Mouse (Mus musculus) brain, adult 2 months (tissue): ENCODE measurements at regions not wholly inside any gene's neighbourhood (a gene's known extent, or its start where the extent isn't known, plus 50 kb on each side); places are given as distances from the start of the nearest gene placed in this dataset.
"Not testable (repeated sequence)": the region's sequence is repeated elsewhere in the genome, so short reads cannot be mapped to it uniquely, and the experiment has no call there.

ENCODE experiments used
- DNase-seq: peaks from one replicate; pipeline ENCODE4 v3.0.0; 2011; ENCODE audit warnings: low read depth, low spot score

DNA sequence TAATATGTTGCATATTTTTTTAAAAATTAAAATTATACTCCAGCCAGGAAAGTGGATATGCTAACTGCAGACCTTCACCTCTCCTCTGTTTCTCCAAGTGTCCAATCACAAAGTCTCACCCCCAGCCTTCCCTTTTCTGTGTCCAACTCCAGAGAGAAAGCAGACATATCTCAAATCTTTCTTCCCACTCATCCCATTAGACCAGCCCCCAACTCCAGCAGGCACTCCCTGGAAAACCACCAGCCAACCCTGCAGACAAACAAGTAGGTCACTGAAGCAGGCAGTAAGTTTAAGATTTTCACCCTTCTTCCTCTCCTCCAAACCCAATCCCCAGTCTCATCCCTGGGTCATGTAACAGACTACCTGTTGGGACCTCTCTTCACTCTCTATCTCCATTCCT, 94.2 kb upstream of the Ptgfr start:
- no peak for DNase-seq

DNA sequence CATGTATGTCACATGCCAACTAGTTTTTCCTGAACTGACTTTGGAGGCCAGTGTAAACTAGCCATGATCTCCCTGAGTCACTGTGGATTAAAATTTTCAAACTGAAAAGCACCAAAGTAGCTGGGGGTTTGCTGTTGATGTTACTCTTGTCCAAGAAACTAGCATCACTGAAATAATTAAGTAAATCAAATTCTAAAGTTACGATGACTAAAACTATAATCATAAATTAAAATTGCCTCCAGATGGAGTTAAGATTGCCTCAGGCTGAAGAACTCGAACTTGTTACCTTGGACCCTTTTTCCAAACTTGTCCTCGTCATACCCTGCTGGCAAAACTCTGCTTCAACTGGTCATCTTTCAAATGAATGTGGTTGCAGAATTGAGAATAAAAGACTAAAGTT, 93.7 kb upstream of the Ptgfr start:
- no peak for DNase-seq

DNA sequence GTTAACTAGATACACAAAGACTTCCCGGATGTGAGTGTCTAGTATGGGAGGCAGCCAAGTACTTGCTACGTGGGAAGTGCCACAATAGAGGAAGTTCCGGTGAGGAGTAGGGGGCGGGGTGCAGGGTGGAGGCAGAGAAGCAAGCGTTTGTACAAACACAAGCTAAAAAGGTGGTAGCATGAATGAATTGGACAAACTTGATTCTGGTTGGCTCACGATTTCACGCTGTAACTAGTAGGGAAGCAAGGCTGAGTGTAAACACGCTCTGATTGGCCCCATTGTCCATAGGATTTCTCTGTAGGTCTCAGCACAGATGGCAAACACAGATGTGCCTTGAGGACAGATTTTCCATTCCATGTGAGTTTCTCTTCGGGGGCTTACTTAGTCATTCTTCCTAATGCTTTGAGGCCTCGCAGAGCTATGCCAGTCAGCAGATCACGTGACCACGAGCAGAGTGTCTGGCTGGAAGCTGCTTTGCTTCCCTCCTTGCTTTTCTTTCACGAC, 76.6 kb upstream of the Ptgfr start:
- peak; percentile 74 for DNase-seq

DNA sequence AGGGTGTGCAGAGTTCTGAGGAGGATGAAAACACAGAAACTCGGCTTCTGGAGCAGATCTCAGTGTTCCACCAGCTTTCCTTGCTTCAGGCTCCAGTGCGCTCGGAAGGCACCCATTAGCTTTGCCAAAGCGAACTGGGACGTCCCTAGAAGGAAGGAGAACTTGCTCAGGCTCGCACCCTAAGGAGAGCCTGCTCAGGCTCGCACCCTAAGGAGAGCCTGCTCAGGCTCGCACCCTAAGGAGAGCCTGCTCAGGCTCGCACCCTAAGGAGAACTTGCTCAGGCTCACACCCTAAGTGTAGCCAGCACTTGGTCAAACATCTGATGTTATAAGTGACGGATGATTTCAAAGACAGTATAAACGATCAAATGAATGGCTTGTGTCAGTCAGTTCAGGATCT, 74.9 kb upstream of the Ptgfr start:
- DNase-seq: not testable (repeated sequence)

DNA sequence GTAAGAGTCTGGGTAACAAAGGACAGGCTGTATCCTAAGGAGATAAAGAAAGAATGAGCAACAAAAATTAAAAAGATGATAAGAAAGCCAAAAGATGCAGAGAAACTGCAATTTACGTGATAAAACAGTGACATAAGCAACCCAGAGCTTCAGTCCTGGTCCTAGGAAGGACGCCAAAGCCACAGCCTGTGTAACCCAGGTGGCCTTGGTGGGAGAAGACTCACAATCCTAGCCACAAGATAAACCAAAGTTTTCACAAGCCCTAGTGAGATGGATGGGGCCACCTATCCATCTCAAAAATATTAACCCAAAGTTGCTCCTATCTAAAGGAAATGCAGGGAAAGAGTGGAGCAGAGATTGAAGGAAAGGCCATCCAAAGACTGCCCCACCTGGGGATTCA, 73.4 kb upstream of the Ptgfr start:
- no peak for DNase-seq

DNA sequence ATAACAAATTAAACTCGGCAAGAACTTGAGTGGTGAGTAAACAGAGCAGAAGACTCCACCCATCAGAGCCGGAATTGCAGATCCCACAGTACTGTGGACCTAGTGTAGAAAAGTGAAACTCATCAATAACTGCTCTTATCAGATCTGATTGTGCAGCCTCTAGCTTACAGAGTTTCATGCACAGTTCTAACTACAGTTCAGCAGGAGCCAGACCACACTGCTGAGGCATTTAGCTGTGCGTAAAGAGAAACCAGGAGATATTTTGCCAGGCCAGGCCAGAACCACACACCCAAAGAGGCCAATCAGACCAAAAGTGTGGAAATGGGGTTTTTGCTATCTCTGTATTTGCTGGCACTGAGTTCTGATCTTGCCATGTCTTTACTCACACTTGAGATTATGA, 71.9 kb upstream of the Ptgfr start:
- DNase-seq: no peak

DNA sequence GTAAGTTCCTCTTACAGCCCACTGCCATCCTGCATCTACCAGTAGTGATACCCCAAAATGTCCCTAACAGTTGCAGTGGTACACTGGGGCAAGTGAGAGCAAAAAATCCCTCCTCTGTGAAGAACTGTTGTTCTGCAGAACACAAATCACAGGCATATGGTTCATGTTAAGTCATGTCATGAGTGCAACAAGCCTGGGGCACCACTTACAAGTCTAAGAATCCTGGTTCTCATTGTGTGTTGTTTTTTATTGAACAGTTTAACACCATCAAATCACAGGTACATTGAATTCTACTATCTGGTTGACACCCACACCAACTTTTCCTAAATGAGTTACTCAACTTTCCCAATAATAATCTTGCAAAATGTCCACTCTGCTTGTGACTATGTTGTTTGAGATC, 71.5 kb upstream of the Ptgfr start:
- no peak for DNase-seq

DNA sequence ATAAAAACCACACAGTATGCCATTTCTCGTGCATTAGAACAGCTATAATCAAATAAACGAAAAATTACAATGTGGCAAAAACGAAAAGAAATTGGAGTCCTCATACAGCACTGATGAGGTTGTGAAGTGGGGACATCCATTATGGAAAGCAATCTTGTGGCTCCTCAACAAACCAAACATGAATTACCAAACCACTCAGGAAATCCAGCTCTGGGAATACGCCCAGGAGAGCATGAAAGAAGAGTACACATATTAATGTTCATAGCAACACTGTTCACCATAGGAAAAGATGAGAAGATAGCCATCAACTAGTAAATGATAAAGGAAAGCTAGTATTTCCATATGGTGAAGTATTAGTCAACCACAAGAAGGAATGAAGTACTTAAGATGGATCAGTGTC, 68.3 kb upstream of the Ptgfr start:
- no peak for DNase-seq

DNA sequence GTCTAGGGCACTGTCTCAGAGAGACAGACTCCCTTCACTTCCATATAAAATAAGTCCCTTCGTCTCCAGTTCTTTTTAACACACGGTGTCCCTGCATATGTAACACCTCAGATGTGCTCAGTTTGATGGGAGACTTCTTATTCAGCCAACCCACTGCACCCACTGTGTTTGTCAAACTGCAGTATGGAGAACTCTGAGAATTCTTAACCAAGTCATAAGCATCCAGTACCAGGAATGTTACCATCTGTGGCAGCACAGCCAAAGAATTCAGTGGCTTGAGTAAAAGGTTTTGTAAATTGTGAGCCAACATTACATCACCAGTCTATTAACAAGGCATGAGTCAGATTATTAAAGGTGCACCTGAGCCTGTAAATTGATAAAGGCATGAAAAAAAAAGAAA, 65.7 kb upstream of the Ptgfr start:
- no peak for DNase-seq

DNA sequence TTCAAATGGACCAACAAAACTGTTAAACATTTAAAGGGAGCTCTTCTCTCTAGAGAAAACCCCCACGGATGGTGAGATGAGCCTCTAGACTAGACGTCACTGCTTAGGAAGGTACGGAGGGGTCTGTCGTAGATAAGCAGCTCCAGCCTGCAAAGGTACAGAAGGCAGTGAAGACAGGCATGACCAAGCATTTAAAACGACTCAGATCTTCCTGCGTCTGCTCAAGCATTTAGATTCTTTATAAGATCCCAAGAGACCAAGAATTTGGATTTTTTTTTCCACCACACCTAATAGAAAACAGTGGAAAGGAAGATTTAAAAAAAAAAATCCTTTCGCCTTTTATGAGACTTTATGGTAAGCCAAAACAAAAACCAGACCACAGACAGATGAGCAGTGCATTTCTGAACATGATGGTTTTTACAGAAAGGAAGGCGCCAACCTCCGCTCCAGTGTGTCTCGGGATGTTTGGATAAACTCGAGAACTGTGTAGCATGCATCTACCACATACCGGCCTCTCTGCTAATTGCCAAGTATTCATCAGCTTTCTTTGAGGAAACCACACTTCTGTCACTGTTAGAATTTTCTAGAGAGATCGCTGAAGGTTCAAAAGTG, 64.9 kb upstream of the Ptgfr start:
- no peak for DNase-seq

DNA sequence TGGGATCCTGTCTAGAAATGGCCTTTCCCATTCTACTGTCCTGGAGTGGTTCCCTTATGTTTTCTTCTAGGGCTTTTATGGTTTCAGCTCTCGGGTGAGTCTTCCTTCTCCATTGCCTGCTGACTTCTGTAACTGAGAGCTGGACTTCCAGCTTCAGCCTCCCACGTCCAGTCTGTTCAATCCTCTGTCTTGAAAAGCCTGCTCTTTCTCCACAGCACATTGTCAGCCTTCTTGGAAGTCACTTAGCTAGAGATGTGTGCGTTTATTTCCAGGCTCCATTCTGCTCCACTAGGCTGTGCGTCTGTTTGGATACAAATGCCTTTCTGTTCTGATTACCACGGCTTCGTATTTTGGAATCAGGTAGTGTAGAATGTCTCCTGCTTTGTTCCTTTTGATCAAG, 62.2 kb upstream of the Ptgfr start:
- peak; percentile 58 for DNase-seq

DNA sequence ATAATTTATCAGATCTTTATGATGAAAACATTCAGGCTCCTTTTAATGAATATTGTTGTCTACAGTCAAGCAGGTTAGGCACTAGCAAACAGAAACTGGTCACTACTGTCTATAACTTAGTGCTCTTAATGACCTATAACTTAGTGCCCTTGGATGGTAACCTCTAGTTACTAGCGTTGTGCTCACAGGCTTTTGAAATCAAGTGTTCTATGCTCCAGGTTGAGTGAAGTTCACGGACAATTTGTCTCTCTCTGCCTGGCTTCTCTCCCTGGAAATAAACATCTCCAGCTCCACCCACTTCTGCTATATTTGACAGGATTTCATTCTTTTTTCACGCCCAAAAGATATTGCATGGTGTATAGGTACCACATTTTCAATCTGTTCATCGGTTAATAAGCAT, 61.7 kb upstream of the Ptgfr start:
- no peak for DNase-seq

DNA sequence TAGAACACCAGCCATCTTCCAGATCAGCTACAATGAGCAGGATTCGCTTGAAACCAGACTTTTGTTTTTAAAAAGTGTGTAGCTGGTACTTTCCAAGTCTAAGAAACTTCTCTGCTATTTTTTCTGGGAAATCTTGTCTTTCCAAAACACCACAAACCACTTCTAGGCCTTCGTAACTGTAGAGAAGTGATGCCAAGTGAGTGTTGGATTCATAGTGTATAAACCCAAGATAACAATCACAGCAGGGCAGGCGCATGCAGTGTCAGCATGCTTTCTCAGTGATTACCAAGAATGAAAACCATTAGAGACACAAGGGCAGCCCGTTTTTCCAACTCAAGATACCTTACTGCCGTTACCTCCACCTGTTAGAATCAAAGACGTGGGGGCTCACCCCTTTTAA, 58.9 kb upstream of the Ptgfr start:
- DNase-seq: no peak

DNA sequence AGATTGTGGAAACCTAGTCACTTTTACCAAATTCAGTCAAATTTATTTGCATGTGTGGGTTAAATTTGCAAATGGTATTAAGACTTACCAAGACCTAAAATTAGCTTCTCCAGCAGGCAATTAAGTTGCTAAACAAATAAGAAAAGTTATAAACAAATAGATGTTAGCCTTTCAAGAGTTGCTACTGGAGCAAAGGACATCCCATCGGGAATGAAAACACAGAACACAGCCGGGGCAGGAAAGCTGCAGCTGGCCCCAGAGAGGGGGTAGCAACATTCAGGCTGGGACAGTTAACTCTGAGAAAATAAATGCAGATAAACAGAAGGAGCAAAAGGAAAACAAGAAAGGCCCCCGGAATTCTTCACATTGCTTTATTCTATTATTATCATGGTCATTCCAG, 57.3 kb upstream of the Ptgfr start:
- peak; percentile 5 for DNase-seq

DNA sequence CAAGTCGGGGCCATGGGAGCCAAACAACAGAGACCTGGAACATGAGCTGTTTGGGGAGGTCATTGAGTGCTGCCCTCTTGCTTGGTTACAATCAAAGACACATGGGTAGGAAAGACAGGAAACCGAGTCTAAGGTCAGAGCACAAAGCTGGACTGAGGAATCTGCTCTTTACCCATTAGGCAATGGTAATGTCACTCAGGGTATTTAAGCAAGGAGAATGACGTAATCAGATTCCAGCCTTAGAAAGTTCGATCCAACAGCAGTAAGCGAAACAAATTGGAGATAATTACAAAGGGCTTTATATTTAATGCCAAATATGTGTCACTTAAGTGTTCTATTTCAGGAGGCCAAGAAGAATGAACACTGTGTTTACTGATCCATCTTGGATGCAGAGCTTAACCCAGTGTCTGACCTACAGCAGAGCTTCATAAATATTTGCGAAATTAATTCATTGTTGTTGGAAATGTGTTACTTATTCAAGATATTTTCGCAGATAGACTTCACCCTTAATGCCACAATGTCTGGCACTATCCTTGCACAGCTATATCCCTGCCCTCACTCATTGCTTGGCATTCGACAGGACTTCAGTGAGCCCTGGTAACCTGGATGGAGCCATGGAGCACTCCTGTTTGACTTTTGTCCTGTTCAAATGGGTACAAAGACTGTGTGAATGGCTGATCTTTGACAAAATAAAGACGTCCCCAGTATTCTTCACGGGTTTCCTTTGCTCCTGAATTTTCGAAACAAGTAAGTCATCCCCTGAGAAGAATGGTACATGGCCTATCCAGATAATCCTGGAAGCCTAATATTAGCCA, 56.2 kb upstream of the Ptgfr start:
- no peak for DNase-seq

DNA sequence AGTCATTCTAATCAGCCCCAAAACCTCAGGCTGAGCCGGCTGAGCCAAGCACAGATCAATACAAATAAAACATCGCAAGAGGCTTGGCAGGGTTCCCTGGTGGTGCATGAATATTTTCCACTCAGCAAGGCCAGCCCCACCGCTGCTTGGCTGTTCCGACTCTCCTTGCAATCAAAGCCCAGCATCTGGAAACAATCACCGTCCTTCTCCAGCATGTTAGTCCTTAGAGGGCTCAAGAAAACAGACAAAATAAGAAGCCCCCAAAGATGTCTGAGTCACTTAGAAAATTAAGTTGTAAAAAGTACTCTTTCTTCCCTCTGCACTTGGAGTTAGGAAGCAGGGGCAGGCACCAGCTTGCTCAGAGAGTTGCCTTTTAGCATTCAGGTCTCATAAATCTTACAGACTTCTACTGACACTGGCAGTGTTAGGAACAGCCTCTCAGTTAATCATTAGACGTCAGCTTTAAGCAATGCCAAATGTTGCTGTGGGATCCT, 54.4 kb upstream of the Ptgfr start:
- peak; percentile 51 for DNase-seq

DNA sequence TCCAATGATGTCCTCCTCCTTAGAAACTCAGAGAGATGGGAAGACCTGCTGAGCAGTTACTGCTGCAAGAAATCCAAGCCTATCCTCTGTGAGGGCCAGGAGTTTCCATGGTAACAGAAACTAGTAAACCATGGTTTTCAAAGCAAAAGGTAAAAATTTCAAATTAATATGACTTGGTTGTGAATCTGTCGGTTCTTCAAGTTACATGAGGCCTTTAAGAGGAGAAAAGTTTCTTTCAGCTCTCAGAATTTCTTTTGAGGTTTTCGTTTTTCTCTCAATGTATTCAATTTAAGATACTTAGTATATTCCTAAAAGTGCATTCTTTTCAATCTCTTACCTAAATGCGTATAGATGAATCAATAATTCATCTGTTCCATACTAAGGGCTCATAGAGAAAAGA, 53.9 kb upstream of the Ptgfr start:
- peak; percentile 10 for DNase-seq

DNA sequence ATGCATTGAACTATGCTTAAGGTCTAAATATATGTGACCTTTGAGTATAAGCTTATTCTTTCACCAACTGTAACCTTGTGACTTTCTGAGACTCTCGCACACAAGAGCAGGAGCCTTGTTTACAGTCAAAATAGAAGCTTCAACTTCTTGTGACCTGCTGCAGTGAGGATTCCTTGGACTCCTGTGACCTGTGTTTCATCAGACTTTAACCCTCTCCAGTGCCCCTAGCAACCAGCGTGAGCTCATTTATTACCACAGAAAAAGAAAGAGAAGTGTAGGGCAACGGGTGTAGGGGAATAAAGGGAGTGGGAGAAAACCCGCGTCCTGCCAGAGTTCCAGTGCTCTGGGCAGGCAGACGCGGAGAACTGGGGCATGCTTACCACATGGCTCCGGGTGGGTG, 52.3 kb upstream of the Ptgfr start:
- DNase-seq: no peak
